Mouse (Mus musculus) G1E (cell line): ENCODE measurements around the gene Mief2.

Source experiments
- CTCF ChIP-seq: IDR thresholded peaks from 2 replicates; pipeline ENCODE4 v1.5.1; 2012; ENCODE audit warnings: low read depth, low read length, inconsistent platforms, mixed read lengths
- GATA1 ChIP-seq: IDR thresholded peaks from 2 replicates; pipeline ENCODE4 v1.6.1; 2012; ENCODE audit warnings: borderline replicate concordance, low read length, inconsistent platforms, mixed read lengths
- TAL1 ChIP-seq: conservative IDR thresholded peaks from 2 replicates; pipeline ENCODE4 v1.6.1; 2012; ENCODE audit warnings: low read depth, low read length, inconsistent platforms, mixed read lengths

DNA sequence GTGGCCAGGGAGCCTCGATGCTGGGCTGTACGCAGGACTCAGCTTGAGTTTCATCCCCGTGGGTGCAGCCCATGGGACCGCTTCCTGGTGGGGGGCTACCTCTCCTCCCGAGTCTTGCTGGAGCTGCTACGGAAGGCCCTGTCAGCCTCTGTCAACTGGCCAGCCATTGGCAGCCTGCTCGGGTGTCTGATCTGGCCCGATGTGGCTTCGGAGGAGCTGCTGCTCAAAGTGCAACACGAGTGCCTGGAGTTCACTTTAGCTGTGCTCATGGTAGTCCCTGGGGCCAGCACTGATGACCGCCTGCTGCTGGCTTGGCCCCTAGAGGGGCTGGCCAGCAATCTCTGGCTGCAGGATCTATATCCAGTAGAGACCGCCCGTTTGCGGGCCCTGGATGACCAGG, 3.1 kb downstream of the Mief2 start:
- TF ChIP-seq CTCF (no peak), TAL1 (no peak), GATA1 (no peak)
